Mouse (Mus musculus) stomach, embryonic 15.5 days (tissue): ENCODE results near the gene Adamts18. TPM values are rescaled to one million over a fixed set of nuclear protein-coding genes. Genes with fewer than 3 reads are reported as not detected.

ENCODE experiments used
- ATAC-seq: fragments of 200-750 bp; cut with Nextera tagmentation; 2 replicates; pipeline ENCODE4 v1.8.0; 2017; ENCODE audit warnings: low read depth, moderate number of reproducible peaks, moderate TSS enrichment; ENCODE audit not compliant: insufficient read depth, low FRiP score
- H3K27ac ChIP-seq: fragments of 300-500 bp; sonication (generic); 2 replicates; pipeline ENCODE4 v1.5.1; 2015; ENCODE audit warnings: mild to moderate bottlenecking, inconsistent platforms
- H3K27me3 ChIP-seq: fragments of 300-500 bp; sonication (generic); replicated peaks from 2 replicates; pipeline ENCODE4 v1.6.1; 2015; ENCODE audit warnings: inconsistent platforms
- H3K36me3 ChIP-seq: fragments of 300-500 bp; sonication (generic); 2 replicates; pipeline ENCODE4 v1.6.1; 2015; ENCODE audit warnings: inconsistent platforms
- H3K4me1 ChIP-seq: fragments of 300-500 bp; sonication (generic); 2 replicates; pipeline ENCODE4 v1.6.1; 2015; ENCODE audit warnings: inconsistent platforms
- H3K4me2 ChIP-seq: fragments of 300-500 bp; sonication (generic); 2 replicates; pipeline ENCODE4 v1.6.1; 2015; ENCODE audit warnings: mild to moderate bottlenecking, inconsistent platforms
- H3K4me3 ChIP-seq: fragments of 300-500 bp; sonication (generic); replicated peaks from 2 replicates; pipeline ENCODE4 v1.5.1; 2015; ENCODE audit warnings: inconsistent platforms
- H3K9ac ChIP-seq: fragments of 300-500 bp; sonication (generic); 2 replicates; pipeline ENCODE4 v1.6.1; 2015; ENCODE audit warnings: inconsistent platforms
- H3K9me3 ChIP-seq: fragments of 300-500 bp; sonication (generic); 2 replicates; pipeline ENCODE4 v1.6.1; 2016; ENCODE audit warnings: inconsistent platforms
- WGBS: fragments of 180-500 bp; shearing (Covaris S2); methylation state at CpG from one replicate; pipeline ENCODE4 v1.1.7; 2015; 5-methylcytosine and 5-hydroxymethylcytosine counted together
- polyA plus RNA-seq: library from polyadenylated mRNA; unstranded; fragments of >200 nt; fragmentation: Nextera tagmentation; extraction: Ambion mirVana; gene quantifications from 2 replicates; pipeline ENCODE4 v1.2.1, GENCODE M21; 2015

Gene Adamts18
- 0.59 and 0.72 TPM in 2 replicates for polyA plus RNA-seq

- Histone ChIP-seq H3K4me2 (peak within 1 kb of the TSS; percentile 73), H3K27ac (no peak within 1 kb of the TSS), H3K36me3 (no peaks in the 10 kb centered on the region), H3K4me1 (peaks cover 12% of the 10 kb centered on the region; the same call in 1 of the 2 replicates), H3K4me3 (peak within 1 kb of the TSS; percentile 40), H3K9ac (no peak within 1 kb of the TSS), H3K27me3 (peaks cover 35% of the 10 kb centered on the region), H3K9me3 (no peaks in the 10 kb centered on the region)
- ATAC-seq, result peak; percentile 75
- under 1% methylated on average over 32 of the region's 32 CpGs for WGBS
These were observed at the start of gene Adamts18 for GRCm38 (mm10) chr8:113848653-113849135. Gene Adamts18 (minus strand): TSS chr8:113848738.

- 80% methylated on average over 1 of the region's 1 CpGs for WGBS
- H3K9me3 ChIP-seq, result no peaks in the 10 kb centered on the region
These were observed 47.9 kb upstream of the Adamts18 start for GRCm38 (mm10) chr8:113896446-113896845.

GRCm38 (mm10) chr8:113891376-113891775 is 42.8 kb upstream of the Adamts18 start:
- Histone ChIP-seq H3K4me2 (no peak overlapping the region), H3K36me3 (no peaks in the 10 kb centered on the region), H3K4me1 (no peaks in the 10 kb centered on the region), H3K27ac (no peak overlapping the region), H3K9me3 (no peaks in the 10 kb centered on the region), H3K4me3 (no peak overlapping the region), H3K27me3 (no peaks in the 10 kb centered on the region), H3K9ac (no peak overlapping the region)
- WGBS, result 56% methylated on average over 3 of the region's 3 CpGs
- ATAC-seq, result no peak

More at GRCm38 (mm10) chr8:113896446-113896845, 47.9 kb upstream of the Adamts18 start:
- Histone ChIP-seq H3K27ac (no peak overlapping the region), H3K4me2 (no peak overlapping the region), H3K36me3 (no peaks in the 10 kb centered on the region), H3K27me3 (no peaks in the 10 kb centered on the region), H3K9ac (no peak overlapping the region), H3K4me3 (no peak overlapping the region), H3K4me1 (no peaks in the 10 kb centered on the region)
- no peak for ATAC-seq

GRCm38 (mm10) chr8:113886509-113886908 is 38.0 kb upstream of the Adamts18 start:
- H3K27me3 ChIP-seq, result no peaks in the 10 kb centered on the region
- H3K36me3 ChIP-seq, result no peaks in the 10 kb centered on the region
- no peak for ATAC-seq
- H3K4me2 ChIP-seq, result no peak overlapping the region
- no peak overlapping the region for H3K27ac ChIP-seq
- no peak overlapping the region for H3K4me3 ChIP-seq
- no peaks in the 10 kb centered on the region for H3K9me3 ChIP-seq
- 88% methylated on average over 3 of the region's 3 CpGs for WGBS
- no peaks in the 10 kb centered on the region for H3K4me1 ChIP-seq
- no peak overlapping the region for H3K9ac ChIP-seq

- Histone ChIP-seq H3K9me3 (no peaks in the 10 kb centered on the region), H3K27ac (no peak overlapping the region), H3K4me2 (no peak overlapping the region), H3K36me3 (no peaks in the 10 kb centered on the region), H3K4me1 (no peaks in the 10 kb centered on the region), H3K9ac (no peak overlapping the region), H3K27me3 (no peaks in the 10 kb centered on the region), H3K4me3 (no peak overlapping the region)
- 68% methylated on average over 2 of the region's 2 CpGs for WGBS
- no peak for ATAC-seq
These were observed 36.6 kb upstream of the Adamts18 start for GRCm38 (mm10) chr8:113885101-113885500.

- Histone ChIP-seq H3K9me3 (no peaks in the 10 kb centered on the region), H3K27ac (no peak overlapping the region), H3K4me2 (no peak overlapping the region), H3K4me3 (no peak overlapping the region), H3K27me3 (no peaks in the 10 kb centered on the region), H3K9ac (no peak overlapping the region), H3K36me3 (no peaks in the 10 kb centered on the region), H3K4me1 (no peaks in the 10 kb centered on the region)
- ATAC-seq, result no peak
- WGBS, result 46% methylated on average over 7 of the region's 7 CpGs
These were observed 35.5 kb upstream of the Adamts18 start for GRCm38 (mm10) chr8:113883994-113884393.

- H3K4me2 ChIP-seq, result no peak overlapping the region
- ATAC-seq, result no peak
- H3K36me3 ChIP-seq, result no peaks in the 10 kb centered on the region
- 65% methylated on average over 2 of the region's 2 CpGs for WGBS
- H3K9ac ChIP-seq, result no peak overlapping the region
- no peaks in the 10 kb centered on the region for H3K9me3 ChIP-seq
- no peak overlapping the region for H3K4me3 ChIP-seq
- H3K27ac ChIP-seq, result no peak overlapping the region
- no peaks in the 10 kb centered on the region for H3K27me3 ChIP-seq
- no peaks in the 10 kb centered on the region for H3K4me1 ChIP-seq
These were observed 34.0 kb upstream of the Adamts18 start for GRCm38 (mm10) chr8:113882558-113882957.

GRCm38 (mm10) chr8:113878411-113879006 is 30.0 kb upstream of the Adamts18 start:
- 43% methylated on average over 3 of the region's 3 CpGs for WGBS
- Histone ChIP-seq H3K4me1 (no peaks in the 10 kb centered on the region), H3K4me2 (no peak overlapping the region), H3K9ac (no peak overlapping the region), H3K27ac (no peak overlapping the region), H3K4me3 (no peak overlapping the region), H3K27me3 (no peaks in the 10 kb centered on the region), H3K36me3 (no peaks in the 10 kb centered on the region), H3K9me3 (no peaks in the 10 kb centered on the region)
- no peak for ATAC-seq

GRCm38 (mm10) chr8:113873446-113874120 is 25.0 kb upstream of the Adamts18 start:
- ATAC-seq, result no peak
- Histone ChIP-seq H3K4me1 (no peaks in the 10 kb centered on the region), H3K4me3 (no peak overlapping the region), H3K4me2 (no peak overlapping the region), H3K27me3 (no peaks in the 10 kb centered on the region), H3K9ac (no peak overlapping the region), H3K9me3 (no peaks in the 10 kb centered on the region), H3K36me3 (no peaks in the 10 kb centered on the region), H3K27ac (no peak overlapping the region)
- 72% methylated on average over 12 of the region's 12 CpGs for WGBS

GRCm38 (mm10) chr8:113872436-113872835 is 23.9 kb upstream of the Adamts18 start:
- Histone ChIP-seq H3K27ac (no peak overlapping the region), H3K9me3 (no peaks in the 10 kb centered on the region), H3K4me3 (no peak overlapping the region), H3K36me3 (no peaks in the 10 kb centered on the region), H3K9ac (no peak overlapping the region), H3K4me2 (no peak overlapping the region), H3K27me3 (no peaks in the 10 kb centered on the region), H3K4me1 (no peaks in the 10 kb centered on the region)
- 90% methylated on average over 6 of the region's 6 CpGs for WGBS
- no peak for ATAC-seq

GRCm38 (mm10) chr8:113866530-113866929 is 18.0 kb upstream of the Adamts18 start:
- ATAC-seq, result no peak
- Histone ChIP-seq H3K9ac (no peak overlapping the region), H3K36me3 (no peaks in the 10 kb centered on the region), H3K4me3 (no peak overlapping the region), H3K27ac (no peak overlapping the region), H3K27me3 (no peaks in the 10 kb centered on the region), H3K4me1 (no peaks in the 10 kb centered on the region), H3K4me2 (no peak overlapping the region), H3K9me3 (no peaks in the 10 kb centered on the region)
- WGBS, result 77% methylated on average over 4 of the region's 4 CpGs

- no peak overlapping the region for H3K4me3 ChIP-seq
- WGBS, result 73% methylated on average over 13 of the region's 13 CpGs
- 0 out of 2 replicates have a peak, but pooled peaks have one; percentile 35 for ATAC-seq
- H3K9ac ChIP-seq, result no peak overlapping the region
- H3K36me3 ChIP-seq, result no peaks in the 10 kb centered on the region
- no peaks in the 10 kb centered on the region for H3K9me3 ChIP-seq
- no peaks in the 10 kb centered on the region for H3K27me3 ChIP-seq
- no peaks in the 10 kb centered on the region for H3K4me1 ChIP-seq
- H3K4me2 ChIP-seq, result no peak overlapping the region
- H3K27ac ChIP-seq, result no peak overlapping the region
These were observed 17.0 kb upstream of the Adamts18 start for GRCm38 (mm10) chr8:113865326-113866093.
